8 mouse cellular contexts compared by ENCODE assay signal in the genomic region with DNA sequence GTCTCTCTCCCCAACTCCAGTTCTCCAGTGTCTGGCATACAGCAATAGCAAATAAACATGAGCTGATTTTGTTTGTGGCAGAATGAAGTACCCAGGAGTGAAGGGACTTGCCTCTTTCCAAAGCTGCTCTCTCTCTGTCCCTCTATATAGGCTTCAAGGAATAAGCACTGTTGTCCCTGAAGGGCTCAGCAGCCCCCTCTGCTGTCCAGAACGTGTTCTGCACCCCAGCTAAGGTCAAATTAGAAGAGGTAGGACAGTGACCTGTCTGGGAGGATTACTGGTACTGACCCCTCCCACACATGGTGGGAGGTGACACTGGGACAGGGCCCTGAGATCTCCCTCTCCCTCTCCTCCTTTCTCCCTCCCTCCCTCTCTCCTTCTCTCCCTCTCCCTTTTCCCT.
DNase-seq lines count a peak whose midpoint lies in the region; ATAC-seq and TF ChIP-seq lines count a peak whose summit lies in the region.

No protein-coding gene starts in this region.

- no peak for TF ChIP-seq EP300 in heart, postnatal 0 days (IDR thresholded peaks at IDR 0.05; ENCODE audit: low read depth)

- TF ChIP-seq CTCF in heart, postnatal 0 days (IDR thresholded peaks at IDR 0.05; ENCODE audit: low read depth) = peak; percentile 76

- H3K4me3 ChIP-seq in kidney, embryonic 15.5 days (replicated peaks) = no peak overlapping the region
- H3K4me3 ChIP-seq in heart, postnatal 0 days (ENCODE audit: low read depth, low read length) = no peak overlapping the region

- no peak overlapping the region for H3K4me2 ChIP-seq in kidney, embryonic 15.5 days
- no peak overlapping the region for H3K4me2 ChIP-seq in heart, postnatal 0 days (ENCODE audit: low read depth, low read length)

- H3K36me3 ChIP-seq in kidney, embryonic 15.5 days = no peaks in the 10 kb centered on the region
- H3K36me3 ChIP-seq in heart, postnatal 0 days (replicated peaks; ENCODE audit: control insufficient read depth, insufficient read depth, low read length) = no peaks in the 10 kb centered on the region

- peak; percentile 75 for DNase-seq in kidney, adult 18-20 months
- DNase-seq in adrenal gland, adult 18-20 months (ENCODE audit: low spot score in 2 of 2) = peak; percentile 52 to 71
- peak; percentile 65 for DNase-seq in embryo, embryonic 9.5 days (ENCODE audit: extremely low spot score)
- no peak for DNase-seq in heart, postnatal 0 days (ENCODE audit: low spot score)
- peak; percentile 38 to 45 for DNase-seq in left cerebral cortex, postnatal 25 days (ENCODE audit: low spot score in 2 of 2)
- DNase-seq in mesoderm, embryonic 11.5 days (ENCODE audit: low read depth, low spot score) = peak; percentile 55
- peak; percentile 58 for DNase-seq in thymus, postnatal 14 days

- WGBS in kidney, embryonic 15.5 days = 0% methylated on average over 1 of the region's 1 CpGs
- WGBS in heart, postnatal 0 days = 0% methylated on average over 1 of the region's 1 CpGs

- H3K27me3 ChIP-seq in kidney, embryonic 15.5 days = 0 out of 2 replicates have a peak, but pooled peaks cover 3% of the 10 kb centered on the region
- peaks cover 15% of the 10 kb centered on the region; the same call in 1 of the 2 replicates for H3K27me3 ChIP-seq in heart, postnatal 0 days (ENCODE audit: control insufficient read depth, insufficient read depth, low read length)

- no peak overlapping the region for H3K27ac ChIP-seq in kidney, embryonic 15.5 days
- H3K27ac ChIP-seq in heart, postnatal 0 days (ENCODE audit: low read depth) = no peak overlapping the region

- no peak for ATAC-seq in kidney, embryonic 15.5 days (replicated peaks; ENCODE audit: low FRiP score)
- ATAC-seq in heart, postnatal 0 days (ENCODE audit: insufficient read depth, low read depth) = no peak

- intact Hi-C loops in left cerebral cortex, postnatal 25 days (cut with DNase I) = no loop called here

- no peaks in the 10 kb centered on the region for H3K9me3 ChIP-seq in kidney, embryonic 15.5 days (replicated peaks)
- no peaks in the 10 kb centered on the region for H3K9me3 ChIP-seq in heart, postnatal 0 days (replicated peaks; ENCODE audit: control insufficient read depth, low read length)

- peaks cover 32% of the 10 kb centered on the region for H3K4me1 ChIP-seq in kidney, embryonic 15.5 days
- peaks cover 7% of the 10 kb centered on the region; the same call in 1 of the 2 replicates for H3K4me1 ChIP-seq in heart, postnatal 0 days (ENCODE audit: control insufficient read depth, insufficient read depth)

- H3K9ac ChIP-seq in kidney, embryonic 15.5 days = no peak overlapping the region
- H3K9ac ChIP-seq in heart, postnatal 0 days (replicated peaks; ENCODE audit: low read depth, low read length) = no peak overlapping the region
